ENCODE assay signal across 9 mouse cellular contexts in genomic region chr10:87485721-87486620, GRCm38 (mm10). TPM values are rescaled to one million over a fixed set of nuclear protein-coding genes. Genes with fewer than 3 reads are reported as not detected.
A peak's percentile ranks its signal among the peaks of the same experiment; 100 is the strongest.
DNase-seq lines count a peak whose midpoint lies in the region; ATAC-seq and TF ChIP-seq lines count a peak whose summit lies in the region.
"Had no signal": no experiment of that assay in that cellular context is flagged by ENCODE, and none has a peak within 500 bp of the region (broad histone marks: within the 10 kb centered on the region; RNA-seq: fewer than 3 reads in every experiment).

No protein-coding gene starts in this region.

- TF ChIP-seq POLR2A in ES-Bruce4 (IDR thresholded peaks at IDR 0.05; ENCODE audit: insufficient read depth, low read length), result no peak

- peak; percentile 43 for DNase-seq in R1 (ENCODE audit: low read depth, low spot score)
- DNase-seq in hindbrain, embryonic 11.5 days (ENCODE audit: low spot score), result peak; percentile 75
- peak; percentile 45 to 46 for DNase-seq in layer of hippocampus, postnatal 14 days (ENCODE audit: low spot score in 2 of 2)
- DNase-seq in spleen, postnatal 36 days (ENCODE audit: low spot score in 2 of 2), result no peak
- DNase-seq in urinary bladder, postnatal 36 days (ENCODE audit: low spot score in 2 of 2), result no peak
- DNase-seq in T-cell, adult 2 months (ENCODE audit: low spot score), result no peak

- H3K27me3 ChIP-seq in ES-Bruce4 (ENCODE audit: control insufficient read depth, insufficient read depth, low read length, poor library complexity, severe bottlenecking), result peaks cover 4% of the 10 kb centered on the region
- H3K27me3 ChIP-seq in hindbrain, embryonic 11.5 days (ENCODE audit: control insufficient read depth, insufficient read depth, low read length), result peaks cover 11% of the 10 kb centered on the region; the same call in 1 of the 2 replicates
- peaks cover 21% of the 10 kb centered on the region for H3K27me3 ChIP-seq in neural tube, embryonic 13.5 days

- no peak overlapping the region for H3K9ac ChIP-seq in ES-Bruce4 (ENCODE audit: low read depth, poor library complexity, severe bottlenecking)
- H3K9ac ChIP-seq in hindbrain, embryonic 11.5 days (ENCODE audit: low read depth, low read length), result peak overlapping the region; percentile 59
- H3K9ac ChIP-seq in neural tube, embryonic 13.5 days, result peak overlapping the region; percentile 71

- no peak for TF ChIP-seq CTCF in ES-Bruce4 (IDR thresholded peaks at IDR 0.05; ENCODE audit: low read depth, low read length)

- ATAC-seq in hindbrain, embryonic 11.5 days (ENCODE audit: low FRiP score), result peak; percentile 28; the same call in 1 of the 2 replicates
- ATAC-seq in neural tube, embryonic 13.5 days (ENCODE audit: low read depth), result peak; percentile 70

- 1% methylated on average over 33 of the region's 33 CpGs for WGBS in hindbrain, embryonic 11.5 days
- WGBS in neural tube, embryonic 13.5 days, result under 1% methylated on average over 33 of the region's 33 CpGs

- no peaks in the 10 kb centered on the region for H3K36me3 ChIP-seq in ES-Bruce4 (ENCODE audit: control insufficient read depth, insufficient read depth, low read length, poor library complexity, severe bottlenecking)
- H3K36me3 ChIP-seq in hindbrain, embryonic 11.5 days (ENCODE audit: control insufficient read depth, insufficient read depth, low read length), result no peaks in the 10 kb centered on the region
- H3K36me3 ChIP-seq in neural tube, embryonic 13.5 days, result no peaks in the 10 kb centered on the region

- peak overlapping the region; percentile 60 for H3K4me2 ChIP-seq in hindbrain, embryonic 11.5 days (replicated peaks; ENCODE audit: low read depth, low read length)
- peak overlapping the region; percentile 76 for H3K4me2 ChIP-seq in neural tube, embryonic 13.5 days

- no peak for TF ChIP-seq EP300 in ES-Bruce4 (IDR thresholded peaks at IDR 0.05; ENCODE audit: insufficient read depth, low read depth, low read length)

- H3K4me1 ChIP-seq in ES-Bruce4 (ENCODE audit: control insufficient read depth, insufficient read depth, low read length), result no peaks in the 10 kb centered on the region
- peaks cover 7% of the 10 kb centered on the region; the same call in 1 of the 2 replicates for H3K4me1 ChIP-seq in hindbrain, embryonic 11.5 days (replicated peaks; ENCODE audit: control insufficient read depth, insufficient read depth, low read length)
- H3K4me1 ChIP-seq in neural tube, embryonic 13.5 days (replicated peaks), result peaks cover 50% of the 10 kb centered on the region

- no peak overlapping the region for H3K27ac ChIP-seq in ES-Bruce4 (ENCODE audit: insufficient read depth, low read length)
- no peak overlapping the region for H3K27ac ChIP-seq in hindbrain, embryonic 11.5 days (ENCODE audit: low read depth, low read length)
- peak overlapping the region; percentile 61 for H3K27ac ChIP-seq in neural tube, embryonic 13.5 days (replicated peaks)

- no peaks in the 10 kb centered on the region for H3K9me3 ChIP-seq in ES-Bruce4 (replicated peaks; ENCODE audit: control insufficient read depth, insufficient read depth, low read length, poor library complexity, severe bottlenecking)
- no peaks in the 10 kb centered on the region for H3K9me3 ChIP-seq in hindbrain, embryonic 11.5 days (ENCODE audit: control insufficient read depth, low read length)
- no peaks in the 10 kb centered on the region for H3K9me3 ChIP-seq in neural tube, embryonic 13.5 days

- H3K4me3 ChIP-seq in ES-Bruce4 (ENCODE audit: low read depth, low read length), result peak overlapping the region; percentile 34; the same call in 1 of the 2 replicates
- peak overlapping the region; percentile 31 for H3K4me3 ChIP-seq in hindbrain, embryonic 11.5 days (ENCODE audit: low read depth, low read length)
- peak overlapping the region; percentile 45 for H3K4me3 ChIP-seq in neural tube, embryonic 13.5 days

RNA-seq across cellular contexts. Expression of gene Ascl1, which starts 7.5 kb away (rescaled TPM):
- polyA plus RNA-seq in ES-Bruce4 (2011; ENCODE audit: insufficient read depth, insufficient read length, low read depth, missing spikeins), result not detected in 2 replicates
- 42.4 and 51.0 TPM in 2 replicates for polyA plus RNA-seq in hindbrain, embryonic 11.5 days (2014; fragmentation: Nextera tagmentation; extraction: Ambion mirVana)
- 1 to 10 TPM; 7.3 to 8.0 TPM for total RNA-seq in layer of hippocampus, postnatal 14 days (2021)
- polyA plus RNA-seq in neural tube, embryonic 13.5 days (2015; fragmentation: Nextera tagmentation; extraction: Ambion mirVana), result 12.9 and 21.2 TPM in 2 replicates

RNA-seq across cellular contexts. Expression of gene Pah, which starts 35.6 kb away (rescaled TPM):
- not detected in 2 replicates for polyA plus RNA-seq in ES-Bruce4 (2011; ENCODE audit: insufficient read depth, insufficient read length, low read depth, missing spikeins)
- 0.31 and 0.46 TPM in 2 replicates for polyA plus RNA-seq in hindbrain, embryonic 11.5 days (2014; fragmentation: Nextera tagmentation; extraction: Ambion mirVana)
- total RNA-seq in layer of hippocampus, postnatal 14 days (2021), result not detected
- polyA plus RNA-seq in neural tube, embryonic 13.5 days (2015; fragmentation: Nextera tagmentation; extraction: Ambion mirVana), result not detected in 2 replicates
- total RNA-seq: layer of hippocampus, postnatal 25 days had no signal

Comparison
In these comparisons a context has a peak if more than half of its experiments do, and no peak if none do; other contexts are left out.
1. DNase-seq: peak in R1 (single experiment), hindbrain, embryonic 11.5 days (single experiment) and layer of hippocampus, postnatal 14 days (2 of 2); none in spleen, postnatal 36 days (0 of 2), urinary bladder, postnatal 36 days (0 of 2) and T-cell, adult 2 months (single experiment).
2. RNA of gene Ascl1, which starts 7.5 kb away (polyA plus RNA-seq): 42.4 to 51.0 TPM in hindbrain, embryonic 11.5 days and 12.9 to 21.2 TPM in neural tube, embryonic 13.5 days; not detected in ES-Bruce4; every median in the first group is over 10 times any median in the second.
3. Peak in every context shown above with its lines, with median percentiles within 50 percentile points of each other: H3K4me3 ChIP-seq.